Mouse (Mus musculus) lung, postnatal 10 days (tissue): ENCODE measurements around the gene Macrod2.

Experiments
- DNase-seq: peaks from one replicate; pipeline ENCODE4 v3.0.0; 2021

Macrod2 gene

GRCm38 (mm10) chr2:141229820-141230219, 834.7 kb downstream of the Macrod2 start:
- DNase-seq = no peak

- no peak for DNase-seq
Observed at GRCm38 (mm10) chr2:141231011-141231668, 836.0 kb downstream of the Macrod2 start.

- peak; percentile 29 for DNase-seq
Observed at GRCm38 (mm10) chr2:141234306-141234705, 839.2 kb downstream of the Macrod2 start.

GRCm38 (mm10) chr2:141234724-141235453, 839.8 kb downstream of the Macrod2 start:
- DNase-seq = peak; percentile 4

GRCm38 (mm10) chr2:141247680-141248079, 852.6 kb downstream of the Macrod2 start:
- no peak for DNase-seq

- no peak for DNase-seq
Observed at GRCm38 (mm10) chr2:141264582-141264981, 869.5 kb downstream of the Macrod2 start.

- no peak for DNase-seq
Observed at GRCm38 (mm10) chr2:141266591-141266990, 871.5 kb downstream of the Macrod2 start.

- DNase-seq = no peak
Observed at GRCm38 (mm10) chr2:141271541-141271940, 876.4 kb downstream of the Macrod2 start.

GRCm38 (mm10) chr2:141272966-141273365, 877.9 kb downstream of the Macrod2 start:
- DNase-seq = no peak

GRCm38 (mm10) chr2:141274262-141274661, 879.2 kb downstream of the Macrod2 start:
- no peak for DNase-seq

GRCm38 (mm10) chr2:141279130-141279698, 884.1 kb downstream of the Macrod2 start:
- peak; percentile 53 for DNase-seq

GRCm38 (mm10) chr2:141280817-141281216, 885.7 kb downstream of the Macrod2 start:
- no peak for DNase-seq

GRCm38 (mm10) chr2:141286110-141286747, 891.1 kb downstream of the Macrod2 start:
- no peak for DNase-seq

GRCm38 (mm10) chr2:141288494-141288893, 893.4 kb downstream of the Macrod2 start:
- DNase-seq = peak; percentile 25

GRCm38 (mm10) chr2:141289059-141289713, 894.1 kb downstream of the Macrod2 start:
- peak; percentile 40 for DNase-seq

GRCm38 (mm10) chr2:141292847-141293246, 897.7 kb downstream of the Macrod2 start:
- no peak for DNase-seq

- DNase-seq = no peak
Observed at GRCm38 (mm10) chr2:141299168-141299567, 904.1 kb downstream of the Macrod2 start.

GRCm38 (mm10) chr2:141301030-141301429, 905.9 kb downstream of the Macrod2 start:
- no peak for DNase-seq

GRCm38 (mm10) chr2:141308406-141308805, 913.3 kb downstream of the Macrod2 start:
- DNase-seq = no peak

GRCm38 (mm10) chr2:141312136-141312948, 917.2 kb downstream of the Macrod2 start:
- no peak for DNase-seq

GRCm38 (mm10) chr2:141315349-141315748, 920.2 kb downstream of the Macrod2 start:
- DNase-seq = no peak

- no peak for DNase-seq
Observed at GRCm38 (mm10) chr2:141323956-141324460, 928.9 kb downstream of the Macrod2 start.
